Comparison of ENCODE assay signal across 12 mouse cellular contexts in genomic region chr13:37878918-37879331, GRCm38 (mm10).
DNase-seq lines count a peak whose midpoint lies in the region; ATAC-seq and TF ChIP-seq lines count a peak whose summit lies in the region.
"Had no signal": no experiment of that assay in that cellular context is flagged by ENCODE, and none has a peak within 500 bp of the region (broad histone marks: within the 10 kb centered on the region; RNA-seq: fewer than 3 reads in every experiment).

No protein-coding gene starts in this region.

- TF ChIP-seq CTCF in bone marrow, adult 2 months (IDR thresholded peaks at IDR 0.05; ENCODE audit: control insufficient read depth, insufficient read depth, low read length) = no peak

- H3K27me3 ChIP-seq in heart, embryonic 13.5 days (replicated peaks) = no peaks in the 10 kb centered on the region

- H3K36me3 ChIP-seq in heart, embryonic 13.5 days = no peaks in the 10 kb centered on the region
- H3K36me3 ChIP-seq: limb, embryonic 10.5 days had no signal

- H3K4me3 ChIP-seq in heart, embryonic 13.5 days = no peak overlapping the region
- H3K4me3 ChIP-seq in bone marrow, adult 2 months (replicated peaks; ENCODE audit: control insufficient read depth, low read depth, low read length) = no peak overlapping the region
- H3K4me3 ChIP-seq: limb, embryonic 10.5 days had no signal

- TF ChIP-seq POLR2A in bone marrow, adult 2 months (IDR thresholded peaks at IDR 0.05; ENCODE audit: borderline replicate concordance, control insufficient read depth, low read depth, low read length) = no peak

- H3K4me2 ChIP-seq in heart, embryonic 13.5 days = peak overlapping the region; percentile 38

- H3K4me1 ChIP-seq in heart, embryonic 13.5 days = peaks cover 84% of the 10 kb centered on the region
- H3K4me1 ChIP-seq in bone marrow, adult 2 months (ENCODE audit: control insufficient read depth, insufficient read depth, low read length) = peaks cover 20% of the 10 kb centered on the region

- peak overlapping the region; percentile 74 for H3K27ac ChIP-seq in heart, embryonic 13.5 days (replicated peaks)
- H3K27ac ChIP-seq in bone marrow, adult 2 months (ENCODE audit: control insufficient read depth, insufficient read depth, low read depth, low read length, poor library complexity) = peak overlapping the region; percentile 31; the same call in 1 of the 2 replicates
- H3K27ac ChIP-seq: limb, embryonic 10.5 days had no signal

- H3K9me3 ChIP-seq in heart, embryonic 13.5 days = no peaks in the 10 kb centered on the region
- H3K9me3 ChIP-seq: limb, embryonic 10.5 days had no signal

- no peak overlapping the region for H3K9ac ChIP-seq in heart, embryonic 13.5 days

- ATAC-seq in heart, embryonic 13.5 days (ENCODE audit: extremely low read depth, insufficient number of reproducible peaks, low FRiP score, low TSS enrichment) = peak; percentile 34; the same call in 1 of the 2 replicates
- ATAC-seq in monocyte, adult 5-6 weeks (replicated peaks; ENCODE audit: insufficient number of reproducible peaks, low FRiP score, low TSS enrichment, poor library complexity, severe bottlenecking) = no peak
- ATAC-seq: CD4-positive, CD25-positive, alpha-beta regulatory T cell, adult 4 months; forebrain, embryonic 16.5 days had no signal

- intact Hi-C loops in heart, postnatal 25 days (cut with DNase I) = no loop called here

- WGBS in heart, embryonic 13.5 days = 9% methylated on average over 2 of the region's 2 CpGs
- 48% methylated on average over 2 of the region's 2 CpGs for WGBS in bone marrow, adult 2 months

- DNase-seq in heart, postnatal 25 days (ENCODE audit: low spot score) = no peak
- peak; percentile 56 for DNase-seq in liver
- DNase-seq in lung, postnatal 4 days = peak; percentile 32 to 38
- DNase-seq in layer of hippocampus, adult 9-11 months = no peak
- DNase-seq in thymus, adult 18-20 months = no peak
- DNase-seq: embryo, embryonic 11 days had no signal

Comparison
In these comparisons a context has a peak if more than half of its experiments do, and no peak if none do; other contexts are left out.
1. DNase-seq: peak in liver (single experiment) and lung, postnatal 4 days (2 of 2); none in heart, postnatal 25 days (single experiment), layer of hippocampus, adult 9-11 months (single experiment) and thymus, adult 18-20 months (0 of 2).